Mouse (Mus musculus) small intestine, adult 2 months (tissue): ENCODE measurements at regions not wholly inside any gene's neighbourhood (a gene's known extent, or its start where the extent isn't known, plus 50 kb on each side); places are given as distances from the start of the nearest gene placed in this dataset.

ENCODE experiments used
- CTCF ChIP-seq: fragments of 200-500 bp; IDR thresholded peaks from 2 replicates; pipeline ENCODE4 v1.5.1; 2012; ENCODE audit warnings: low read depth, mild to moderate bottlenecking, control low read depth, inconsistent platforms, low read length, moderate library complexity, mixed read lengths; ENCODE audit not compliant: insufficient replicate concordance, insufficient read length; ENCODE audit errors: extremely low read depth
- POLR2A ChIP-seq: fragments of 200-500 bp; IDR thresholded peaks from 2 replicates; pipeline ENCODE4 v1.6.1; 2012; ENCODE audit warnings: low read depth, mild to moderate bottlenecking, control low read depth, inconsistent platforms, low read length, moderate library complexity

DNA sequence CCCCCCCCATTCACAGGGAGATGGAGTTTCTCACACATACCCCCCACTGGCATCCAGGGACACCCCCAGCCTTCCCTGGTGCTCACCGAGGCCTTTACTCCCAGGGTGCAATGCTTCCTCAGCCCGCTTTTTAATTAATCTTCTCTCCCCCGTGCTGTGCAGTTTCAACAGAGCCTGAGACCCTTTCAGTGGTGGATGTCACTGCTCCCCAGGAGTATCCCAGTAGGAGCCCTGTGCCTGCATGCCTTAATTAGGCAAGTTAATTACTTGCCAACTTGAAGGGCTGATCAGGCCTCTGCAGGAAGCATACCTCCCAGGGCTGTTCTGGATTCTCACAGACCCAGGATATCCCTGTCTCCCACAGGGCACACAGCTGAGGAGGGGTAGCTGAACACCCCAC is 99.7 kb downstream of the Nptx2 start:
- TF ChIP-seq CTCF: no peak
- TF ChIP-seq POLR2A: no peak
